21 mouse cellular contexts compared by ENCODE assay signal in genomic region chr10:51422501-51422900, GRCm38 (mm10). TPM values are rescaled to one million over a fixed set of nuclear protein-coding genes. Genes with fewer than 3 reads are reported as not detected.
A peak's percentile ranks its signal among the peaks of the same experiment; 100 is the strongest.
DNase-seq lines count a peak whose midpoint lies in the region; ATAC-seq and TF ChIP-seq lines count a peak whose summit lies in the region.
"Had no signal": no experiment of that assay in that cellular context is flagged by ENCODE, and none has a peak within 500 bp of the region (broad histone marks: within the 10 kb centered on the region; RNA-seq: fewer than 3 reads in every experiment).

No protein-coding gene starts in this region.

- no peaks in the 10 kb centered on the region for H3K4me1 ChIP-seq in liver, adult 2 months (ENCODE audit: control insufficient read depth, insufficient read depth, low read length)
- H3K4me1 ChIP-seq in liver, embryonic 12.5 days = no peaks in the 10 kb centered on the region
- no peaks in the 10 kb centered on the region for H3K4me1 ChIP-seq in forebrain, embryonic 11.5 days (replicated peaks; ENCODE audit: control insufficient read depth, insufficient read depth, low read length)
- H3K4me1 ChIP-seq: embryonic facial prominence, embryonic 15.5 days; forebrain, embryonic 12.5 days; heart, embryonic 15.5 days; midbrain, embryonic 10.5 days had no signal

- H3K27me3 ChIP-seq in liver, adult 2 months (ENCODE audit: control insufficient read depth, insufficient read depth, low read length) = no peaks in the 10 kb centered on the region
- H3K27me3 ChIP-seq in liver, embryonic 12.5 days (replicated peaks) = no peaks in the 10 kb centered on the region
- H3K27me3 ChIP-seq in forebrain, embryonic 11.5 days (ENCODE audit: control insufficient read depth, insufficient read depth, low read length) = no peaks in the 10 kb centered on the region
- H3K27me3 ChIP-seq: embryonic facial prominence, embryonic 15.5 days; forebrain, embryonic 12.5 days; heart, embryonic 15.5 days had no signal

- no peak for ATAC-seq in liver, embryonic 12.5 days
- ATAC-seq in megakaryocyte, adult 5-6 weeks (ENCODE audit: poor library complexity, severe bottlenecking) = peak; percentile 98
- ATAC-seq in forebrain, embryonic 11.5 days (replicated peaks; ENCODE audit: low FRiP score) = no peak

- 79% methylated on average over 1 of the region's 1 CpGs for WGBS in liver, adult 2 months
- WGBS in liver, embryonic 12.5 days (ENCODE audit: insufficient replicate concordance) = 38% methylated on average over 1 of the region's 1 CpGs
- 94% methylated on average over 1 of the region's 1 CpGs for WGBS in forebrain, embryonic 11.5 days

- H3K9ac ChIP-seq in liver, adult 2 months (ENCODE audit: low read depth, low read length) = no peak overlapping the region
- no peak overlapping the region for H3K9ac ChIP-seq in liver, embryonic 12.5 days
- H3K9ac ChIP-seq in forebrain, embryonic 11.5 days (ENCODE audit: low read length) = no peak overlapping the region
- H3K9ac ChIP-seq: embryonic facial prominence, embryonic 15.5 days; forebrain, embryonic 12.5 days; heart, embryonic 15.5 days; hindbrain, embryonic 14.5 days had no signal

- H3K36me3 ChIP-seq in liver, adult 2 months (ENCODE audit: control insufficient read depth, insufficient read depth, low read length) = no peaks in the 10 kb centered on the region
- no peaks in the 10 kb centered on the region for H3K36me3 ChIP-seq in liver, embryonic 12.5 days
- no peaks in the 10 kb centered on the region for H3K36me3 ChIP-seq in forebrain, embryonic 11.5 days (ENCODE audit: control insufficient read depth, insufficient read depth, low read length)
- H3K36me3 ChIP-seq: embryonic facial prominence, embryonic 15.5 days; forebrain, embryonic 12.5 days; heart, embryonic 15.5 days; midbrain, embryonic 10.5 days had no signal

- no peak for TF ChIP-seq CTCF in liver, adult 2 months (IDR thresholded peaks at IDR 0.05; ENCODE audit: low read depth, low read length)

- H3K79me2 ChIP-seq in liver, adult 2 months (ENCODE audit: control insufficient read depth, insufficient read depth, low read length) = no peaks in the 10 kb centered on the region

- no peak for TF ChIP-seq POLR2A in liver, adult 2 months (IDR thresholded peaks at IDR 0.05; ENCODE audit: extremely low read depth, insufficient read depth, low read length)

- peak; percentile 17 for DNase-seq in liver, adult 2 months (ENCODE audit: extremely low read depth, low read depth, low spot score)
- DNase-seq in CD4-positive helper T cell, adult 2 months (ENCODE audit: low read depth, low spot score) = peak; percentile 9
- peak; percentile 19 for DNase-seq in ZHBTc4 (ENCODE audit: low read depth, low spot score)
- DNase-seq in heart, adult 8-10 months (ENCODE audit: low spot score) = no peak
- DNase-seq in forebrain, embryonic 11.5 days (ENCODE audit: low spot score) = no peak
- DNase-seq in kidney, adult 11 months = no peak
- DNase-seq: adrenal gland, adult 2 months; cerebellum, adult 2 months; kidney, adult 8-10 months; thymus, adult 2 months had no signal

- H3K4me3 ChIP-seq in liver, adult 2 months (ENCODE audit: insufficient read depth, low read depth, low read length) = no peak overlapping the region
- H3K4me3 ChIP-seq in liver, embryonic 12.5 days = no peak overlapping the region
- H3K4me3 ChIP-seq in forebrain, embryonic 11.5 days (ENCODE audit: low read depth, low read length) = no peak overlapping the region
- H3K4me3 ChIP-seq: embryonic facial prominence, embryonic 15.5 days; forebrain, embryonic 12.5 days; heart, embryonic 15.5 days; left cerebral cortex, adult 2 months; midbrain, embryonic 10.5 days; myocyte had no signal

- H3K9me3 ChIP-seq in liver, embryonic 12.5 days (replicated peaks) = no peaks in the 10 kb centered on the region
- H3K9me3 ChIP-seq in forebrain, embryonic 11.5 days (ENCODE audit: control insufficient read depth, low read length) = no peaks in the 10 kb centered on the region
- H3K9me3 ChIP-seq: embryonic facial prominence, embryonic 15.5 days; forebrain, embryonic 12.5 days; heart, embryonic 15.5 days; midbrain, embryonic 10.5 days had no signal

- H3K27ac ChIP-seq in liver, adult 2 months (replicated peaks; ENCODE audit: insufficient read depth, low read depth, low read length) = no peak overlapping the region
- H3K27ac ChIP-seq in liver, embryonic 12.5 days = no peak overlapping the region
- H3K27ac ChIP-seq in forebrain, embryonic 11.5 days (ENCODE audit: low read depth, low read length) = no peak overlapping the region
- H3K27ac ChIP-seq: embryonic facial prominence, embryonic 15.5 days; forebrain, embryonic 12.5 days; heart, embryonic 15.5 days; hindbrain, embryonic 14.5 days; left cerebral cortex, adult 2 months; midbrain, embryonic 10.5 days had no signal

- H3K4me2 ChIP-seq in liver, embryonic 12.5 days = no peak overlapping the region
- H3K4me2 ChIP-seq in forebrain, embryonic 11.5 days (ENCODE audit: low read depth, low read length, severe bottlenecking) = no peak overlapping the region
- H3K4me2 ChIP-seq: embryonic facial prominence, embryonic 15.5 days; forebrain, embryonic 12.5 days; heart, embryonic 15.5 days; hindbrain, embryonic 14.5 days had no signal

RNA-seq across cellular contexts. Expression of gene Gm49339, which starts 57.9 kb away (rescaled TPM):
- 1.2 and 3.8 TPM in 2 replicates for total RNA-seq in liver, adult 2 months (2014; rRNA removed)
- 0.96 and 2.3 TPM in 2 replicates for polyA plus RNA-seq in liver, adult 2 months (2012; rRNA removed)
- not detected in 2 replicates for polyA plus RNA-seq in liver, embryonic 12.5 days (2016; fragmentation: Nextera tagmentation; extraction: Ambion mirVana)
- total RNA-seq in megakaryocyte, adult 5-6 weeks (2015) = 18.4 and 53.3 TPM in 2 replicates
- total RNA-seq in megakaryocyte, adult 5-6 weeks (2017) = 25.7 and 36.4 TPM in 2 replicates
- under 1 TPM in 3 of 4 experiments, not detected in 1; 0.34 to 0.75 (median 0.72) TPM for total RNA-seq in heart, adult 8-10 months (2022)
- polyA plus RNA-seq in forebrain, embryonic 11.5 days (2014; fragmentation: Nextera tagmentation; extraction: Ambion mirVana) = not detected in 2 replicates
- total RNA-seq: layer of hippocampus, adult 18-20 months; left cerebral cortex, adult 2 months had no signal
- polyA plus RNA-seq: cerebellum, adult 2 months; hindbrain, embryonic 14.5 days; midbrain, embryonic 10.5 days; myocyte had no signal

RNA-seq across cellular contexts. Expression of gene Lilr4b, which starts 57.9 kb away (rescaled TPM):
- total RNA-seq in liver, adult 2 months (2014; rRNA removed) = 2.4 and 2.9 TPM in 2 replicates
- 0.12 and 0.89 TPM in 2 replicates for polyA plus RNA-seq in liver, adult 2 months (2012; rRNA removed)
- polyA plus RNA-seq in liver, embryonic 12.5 days (2016; fragmentation: Nextera tagmentation; extraction: Ambion mirVana) = 0.44 and 0.48 TPM in 2 replicates
- 418 and 485 TPM in 2 replicates for total RNA-seq in megakaryocyte, adult 5-6 weeks (2015)
- total RNA-seq in megakaryocyte, adult 5-6 weeks (2017) = 237 and 284 TPM in 2 replicates
- 1 to 10 TPM; 1.1 to 3.8 (median 2.0) TPM for total RNA-seq in heart, adult 8-10 months (2022)
- not detected in 2 replicates for polyA plus RNA-seq in forebrain, embryonic 11.5 days (2014; fragmentation: Nextera tagmentation; extraction: Ambion mirVana)
- total RNA-seq: layer of hippocampus, adult 18-20 months; left cerebral cortex, adult 2 months had no signal
- polyA plus RNA-seq: forebrain, embryonic 12.5 days; limb, embryonic 11.5 days; midbrain, embryonic 10.5 days; myocyte had no signal

Comparison
In these comparisons a context has a peak if more than half of its experiments do, and no peak if none do; other contexts are left out.
1. DNase-seq: peak in liver, adult 2 months (single experiment), CD4-positive helper T cell, adult 2 months (single experiment) and ZHBTc4 (single experiment); none in heart, adult 8-10 months (single experiment), forebrain, embryonic 11.5 days (single experiment) and kidney, adult 11 months (single experiment).
2. RNA of gene Lilr4b, which starts 57.9 kb away (total RNA-seq): 237 to 485 TPM in megakaryocyte, adult 5-6 weeks; 2.4 to 2.9 TPM in liver, adult 2 months and 1.1 to 3.8 TPM in heart, adult 8-10 months; every median in the first group is over 10 times any median in the second.